Mouse (Mus musculus) layer of hippocampus, adult 9-11 months (tissue): Measurements from ENCODE around the gene Gm20388.

Experiments used
- DNase-seq: peaks from one replicate; pipeline ENCODE4 v3.0.0; 2022

Gene Gm20388

GRCm38 (mm10) chr8:120425199-120425941 lies 514.7 kb downstream of the Gm20388 start:
- no peak for DNase-seq

GRCm38 (mm10) chr8:120426105-120426504 lies 515.5 kb downstream of the Gm20388 start:
- DNase-seq = no peak

- peak; percentile 89 for DNase-seq
These were observed 516.2 kb downstream of the Gm20388 start for GRCm38 (mm10) chr8:120426622-120427385.

GRCm38 (mm10) chr8:120428492-120428891 lies 517.9 kb downstream of the Gm20388 start:
- DNase-seq = no peak

GRCm38 (mm10) chr8:120429116-120429515 lies 518.5 kb downstream of the Gm20388 start:
- no peak for DNase-seq

- no peak for DNase-seq
These were observed 520.4 kb downstream of the Gm20388 start for GRCm38 (mm10) chr8:120431042-120431441.

- no peak for DNase-seq
These were observed 521.8 kb downstream of the Gm20388 start for GRCm38 (mm10) chr8:120432438-120432837.

- DNase-seq = no peak
These were observed 522.5 kb downstream of the Gm20388 start for GRCm38 (mm10) chr8:120433143-120433542.

- no peak for DNase-seq
These were observed 523.1 kb downstream of the Gm20388 start for GRCm38 (mm10) chr8:120433734-120434133.

- DNase-seq = no peak
These were observed 525.1 kb downstream of the Gm20388 start for GRCm38 (mm10) chr8:120435781-120436180.

GRCm38 (mm10) chr8:120436491-120437030 lies 525.9 kb downstream of the Gm20388 start:
- no peak for DNase-seq

- DNase-seq = no peak
These were observed 526.6 kb downstream of the Gm20388 start for GRCm38 (mm10) chr8:120437207-120437606.

- DNase-seq = no peak
These were observed 527.2 kb downstream of the Gm20388 start for GRCm38 (mm10) chr8:120437666-120438395.

GRCm38 (mm10) chr8:120439309-120439708 lies 528.7 kb downstream of the Gm20388 start:
- DNase-seq = peak; percentile 72

- DNase-seq = peak; percentile 79
These were observed 530.1 kb downstream of the Gm20388 start for GRCm38 (mm10) chr8:120440739-120441138.

- DNase-seq = no peak
These were observed 531.0 kb downstream of the Gm20388 start for GRCm38 (mm10) chr8:120441637-120442036.

GRCm38 (mm10) chr8:120442306-120443003 lies 531.8 kb downstream of the Gm20388 start:
- no peak for DNase-seq

- no peak for DNase-seq
These were observed 534.6 kb downstream of the Gm20388 start for GRCm38 (mm10) chr8:120445249-120445648.

GRCm38 (mm10) chr8:120448131-120448530 lies 537.5 kb downstream of the Gm20388 start:
- no peak for DNase-seq

GRCm38 (mm10) chr8:120449139-120449538 lies 538.5 kb downstream of the Gm20388 start:
- no peak for DNase-seq

GRCm38 (mm10) chr8:120449608-120450031 lies 539.0 kb downstream of the Gm20388 start:
- DNase-seq = peak; percentile 92

GRCm38 (mm10) chr8:120452111-120452510 lies 541.5 kb downstream of the Gm20388 start:
- no peak for DNase-seq
